Mouse (Mus musculus) lung, embryonic 14.5 days (tissue): ENCODE measurements at regions not wholly inside any gene's neighbourhood (a gene's known extent, or its start where the extent isn't known, plus 50 kb on each side); places are given as distances from the start of the nearest gene placed in this dataset.

Experiments used
- ATAC-seq: fragments of 200-750 bp; cut with Nextera tagmentation; 2 replicates; pipeline ENCODE4 v1.8.0; 2017; ENCODE audit warnings: mild to moderate bottlenecking, moderate TSS enrichment, moderate library complexity; ENCODE audit not compliant: insufficient read depth
- DNase-seq: peaks from one replicate; pipeline ENCODE4 v3.0.0-alpha.2; 2015
- H3K27ac ChIP-seq: fragments of 300-500 bp; sonication (generic); 2 replicates; pipeline ENCODE4 v1.5.1; 2014; ENCODE audit warnings: low read depth, mild to moderate bottlenecking, moderate library complexity
- H3K27me3 ChIP-seq: fragments of 300-500 bp; sonication (generic); 2 replicates; pipeline ENCODE4 v1.6.1; 2014; ENCODE audit warnings: low read length, control low read depth; ENCODE audit not compliant: insufficient read depth
- H3K36me3 ChIP-seq: fragments of 300-500 bp; sonication (generic); 2 replicates; pipeline ENCODE4 v1.6.1; 2014; ENCODE audit warnings: control low read depth; ENCODE audit not compliant: insufficient read depth
- H3K4me1 ChIP-seq: fragments of 300-500 bp; sonication (generic); 2 replicates; pipeline ENCODE4 v1.6.1; 2014; ENCODE audit warnings: antibody characterized with exemption, control low read depth; ENCODE audit not compliant: insufficient read depth
- H3K4me2 ChIP-seq: fragments of 300-500 bp; sonication (generic); 2 replicates; pipeline ENCODE4 v1.6.1; 2014; ENCODE audit warnings: mild to moderate bottlenecking
- H3K4me3 ChIP-seq: fragments of 300-500 bp; sonication (generic); 2 replicates; pipeline ENCODE4 v1.5.1; 2014; ENCODE audit warnings: low read depth, low read length
- H3K9ac ChIP-seq: fragments of 300-500 bp; sonication (generic); 2 replicates; pipeline ENCODE4 v1.6.1; 2014
- H3K9me3 ChIP-seq: fragments of 300-500 bp; sonication (generic); 2 replicates; pipeline ENCODE4 v1.6.1; 2016; ENCODE audit warnings: low read depth, low read length, control low read depth
- CTCF ChIP-seq: IDR thresholded peaks from 2 replicates; pipeline ENCODE4 v1.5.1; 2016; ENCODE audit warnings: antibody characterized with exemption, low read depth
- WGBS: fragments of 180-500 bp; shearing (Covaris S2); extraction: QIAGEN DNeasy Blood & Tissue Kit; methylation state at CpG from one replicate; pipeline ENCODE4 v1.1.7; 2014; 5-methylcytosine and 5-hydroxymethylcytosine counted together

GRCm38 (mm10) chr14:106269680-106270079 is 163.7 kb downstream of the Trim52 start:
- H3K27me3 ChIP-seq: no peaks in the 10 kb centered on the region
- no peak overlapping the region for H3K4me2 ChIP-seq
- no peaks in the 10 kb centered on the region for H3K4me1 ChIP-seq
- no peaks in the 10 kb centered on the region for H3K36me3 ChIP-seq
- H3K9me3 ChIP-seq: no peaks in the 10 kb centered on the region
- no peak overlapping the region for H3K9ac ChIP-seq
- ATAC-seq: no peak
- no peak overlapping the region for H3K4me3 ChIP-seq
- 64% methylated on average over 6 of the region's 6 CpGs for WGBS
- H3K27ac ChIP-seq: no peak overlapping the region
- TF ChIP-seq CTCF: no peak
- no peak for DNase-seq

- WGBS: 34% methylated on average over 8 of the region's 8 CpGs
These were observed 207.6 kb downstream of the Trim52 start for GRCm38 (mm10) chr14:106313558-106313957.

GRCm38 (mm10) chr14:106314079-106314551 is 208.1 kb downstream of the Trim52 start:
- no peaks in the 10 kb centered on the region for H3K36me3 ChIP-seq
- H3K9ac ChIP-seq: no peak overlapping the region
- no peak for TF ChIP-seq CTCF
- H3K27ac ChIP-seq: no peak overlapping the region
- H3K4me2 ChIP-seq: no peak overlapping the region
- ATAC-seq (no peak), DNase-seq (peak; percentile 21)
- H3K27me3 ChIP-seq: no peaks in the 10 kb centered on the region
- H3K9me3 ChIP-seq: no peaks in the 10 kb centered on the region
- H3K4me1 ChIP-seq: no peaks in the 10 kb centered on the region
- no peak overlapping the region for H3K4me3 ChIP-seq
- WGBS: 46% methylated on average over 9 of the region's 9 CpGs

More at GRCm38 (mm10) chr14:106313558-106313957, 207.6 kb downstream of the Trim52 start:
- no peaks in the 10 kb centered on the region for H3K36me3 ChIP-seq
- H3K4me1 ChIP-seq: no peaks in the 10 kb centered on the region
- DNase-seq: no peak
- H3K4me2 ChIP-seq: no peak overlapping the region
- no peak for TF ChIP-seq CTCF
- ATAC-seq: no peak
- no peak overlapping the region for H3K9ac ChIP-seq
- H3K27ac ChIP-seq: no peak overlapping the region
- no peaks in the 10 kb centered on the region for H3K27me3 ChIP-seq
- no peak overlapping the region for H3K4me3 ChIP-seq
- no peaks in the 10 kb centered on the region for H3K9me3 ChIP-seq

GRCm38 (mm10) chr14:106318767-106319166 is 212.8 kb downstream of the Trim52 start:
- peak; percentile 50 for DNase-seq
- TF ChIP-seq CTCF: no peak
- Histone ChIP-seq H3K27me3 (no peaks in the 10 kb centered on the region), H3K36me3 (no peaks in the 10 kb centered on the region), H3K27ac (no peak overlapping the region), H3K4me3 (no peak overlapping the region), H3K4me2 (no peak overlapping the region), H3K9me3 (no peaks in the 10 kb centered on the region), H3K4me1 (no peaks in the 10 kb centered on the region), H3K9ac (no peak overlapping the region)
- 6% methylated on average over 5 of the region's 5 CpGs for WGBS
- 0 out of 2 replicates have a peak, but pooled peaks have one; percentile 44 for ATAC-seq

GRCm38 (mm10) chr14:106327653-106328283 is 221.8 kb downstream of the Trim52 start:
- DNase-seq: peak; percentile 35
- Histone ChIP-seq H3K27me3 (no peaks in the 10 kb centered on the region), H3K27ac (no peak overlapping the region), H3K4me3 (no peak overlapping the region), H3K36me3 (no peaks in the 10 kb centered on the region), H3K4me2 (no peak overlapping the region), H3K9ac (no peak overlapping the region), H3K4me1 (no peaks in the 10 kb centered on the region), H3K9me3 (no peaks in the 10 kb centered on the region)
- TF ChIP-seq CTCF: no peak
- no peak for ATAC-seq
- 24% methylated on average over 8 of the region's 8 CpGs for WGBS

GRCm38 (mm10) chr14:106364767-106365623 is 259.0 kb downstream of the Trim52 start:
- TF ChIP-seq CTCF: no peak
- WGBS: 42% methylated on average over 8 of the region's 8 CpGs
- Histone ChIP-seq H3K9me3 (no peaks in the 10 kb centered on the region), H3K4me1 (no peaks in the 10 kb centered on the region), H3K4me2 (peak overlapping the region; percentile 3; the same call in 1 of the 2 replicates), H3K27me3 (no peaks in the 10 kb centered on the region), H3K36me3 (no peaks in the 10 kb centered on the region), H3K9ac (no peak overlapping the region), H3K27ac (no peak overlapping the region), H3K4me3 (no peak overlapping the region)
- ATAC-seq: peak; percentile 60; the same call in 1 of the 2 replicates
- no peak for DNase-seq

GRCm38 (mm10) chr14:106365624-106366118 is 259.7 kb downstream of the Trim52 start:
- no peak overlapping the region for H3K27ac ChIP-seq

More at GRCm38 (mm10) chr14:106365624-106366118, 259.7 kb downstream of the Trim52 start:
- H3K9me3 ChIP-seq: no peaks in the 10 kb centered on the region
- TF ChIP-seq CTCF: no peak
- no peaks in the 10 kb centered on the region for H3K36me3 ChIP-seq
- 23% methylated on average over 3 of the region's 3 CpGs for WGBS
- DNase-seq (peak; percentile 39), ATAC-seq (peak; percentile 60)
- no peak overlapping the region for H3K4me3 ChIP-seq
- no peak overlapping the region for H3K4me2 ChIP-seq
- no peaks in the 10 kb centered on the region for H3K27me3 ChIP-seq
- H3K9ac ChIP-seq: no peak overlapping the region
- no peaks in the 10 kb centered on the region for H3K4me1 ChIP-seq
